Mouse (Mus musculus) bone marrow, adult 2 months (tissue): ENCODE data around the gene Rbm4b.

ENCODE experiments used
- CTCF ChIP-seq: fragments of 200-500 bp; IDR thresholded peaks from 2 replicates; pipeline ENCODE4 v1.5.1; 2011; ENCODE audit warnings: low read length, control low read depth; ENCODE audit not compliant: control insufficient read depth, insufficient read depth
- POLR2A ChIP-seq: fragments of 200-500 bp; IDR thresholded peaks from 2 replicates; pipeline ENCODE4 v1.6.1; 2011; ENCODE audit warnings: low read depth, mild to moderate bottlenecking, control low read depth, low read length, borderline replicate concordance; ENCODE audit not compliant: control insufficient read depth

GRCm38 (mm10) chr19:4747631-4748312 lies 8.5 kb upstream of the Rbm4b start:
- no peak for TF ChIP-seq POLR2A
- no peak for TF ChIP-seq CTCF
